Mouse (Mus musculus): ENCODE data around the gene Ret.

- TF ChIP-seq POLR2A (IDR thresholded peaks at IDR 0.05; ENCODE audit: low read depth, low read length) (no peak), CTCF (conservative IDR thresholded peaks at IDR 0.05; ENCODE audit: insufficient read depth, insufficient read length, low read depth, low read length) (no peak)
Observed at GRCm38 (mm10) chr6:118187285-118187641, 10.3 kb downstream of the Ret start.

Data from kidney, adult 2 months (tissue).